Mouse (Mus musculus) right cerebral cortex, postnatal 10 days (tissue): ENCODE data around the gene 1110051M20Rik.

Source experiments
- DNase-seq, 2 experiments: peaks; one replicate each; pipeline ENCODE4 v3.0.0; 2021; ENCODE audit warnings: low spot score in 2 of 2

Gene 1110051M20Rik

DNA sequence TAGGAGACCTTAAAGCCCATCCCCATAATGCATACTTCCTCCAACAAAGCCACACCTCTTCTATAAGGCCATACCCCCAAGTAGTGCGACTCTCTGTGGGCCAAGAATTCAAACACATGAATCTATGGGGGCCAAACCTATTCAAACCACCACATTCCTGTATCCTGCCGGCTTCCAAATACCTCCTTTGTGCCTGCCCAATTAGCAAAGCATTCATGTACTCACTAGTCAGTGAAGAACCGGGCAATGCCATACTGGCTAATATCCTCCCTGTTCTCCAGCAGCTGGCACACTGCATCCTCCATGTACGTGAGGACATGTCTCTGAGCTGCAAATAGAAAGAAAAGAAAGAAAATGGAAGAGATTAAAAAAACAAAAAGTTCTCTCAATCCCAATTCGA, 22.9 kb downstream of the 1110051M20Rik start:
- no peak for DNase-seq

DNA sequence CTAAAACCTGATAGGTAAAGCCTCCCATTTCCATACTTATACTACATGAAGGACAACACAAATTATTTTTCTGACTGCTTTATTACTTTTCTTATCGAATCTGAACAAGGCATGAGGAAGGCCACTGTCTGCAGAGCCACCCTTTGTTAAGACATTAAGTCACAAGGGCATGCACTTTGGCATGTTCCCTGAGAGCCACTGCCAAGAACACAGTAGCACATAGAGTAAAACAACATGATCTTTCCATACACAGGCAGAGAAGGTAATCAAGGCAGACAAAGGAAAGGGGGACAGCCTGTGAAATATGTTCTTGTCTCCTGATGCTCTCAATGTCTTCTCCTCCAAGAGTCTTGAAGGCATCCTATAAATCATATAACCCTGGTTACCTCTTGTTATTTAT, 30.7 kb downstream of the 1110051M20Rik start:
- no peak for DNase-seq

DNA sequence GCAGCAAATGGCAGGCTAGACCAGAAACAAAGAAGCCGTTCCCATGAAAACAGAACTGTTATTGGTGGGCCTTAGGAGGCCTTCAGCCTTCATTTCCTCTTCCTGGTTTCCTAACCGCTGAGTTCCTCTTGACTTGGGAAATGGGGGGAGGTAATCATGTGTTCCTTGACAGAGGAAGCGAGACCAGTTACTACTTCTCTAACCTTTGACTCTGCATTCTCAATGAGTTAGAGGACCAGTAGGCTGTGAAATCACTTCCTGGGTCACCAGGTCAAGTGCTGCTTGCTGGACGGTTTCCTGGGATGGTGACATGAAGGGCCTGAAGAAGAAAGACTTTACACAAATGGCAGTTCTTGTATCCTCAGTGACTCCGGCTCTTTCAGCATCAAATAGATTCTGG, 32.1 kb downstream of the 1110051M20Rik start:
- DNase-seq: no peak

DNA sequence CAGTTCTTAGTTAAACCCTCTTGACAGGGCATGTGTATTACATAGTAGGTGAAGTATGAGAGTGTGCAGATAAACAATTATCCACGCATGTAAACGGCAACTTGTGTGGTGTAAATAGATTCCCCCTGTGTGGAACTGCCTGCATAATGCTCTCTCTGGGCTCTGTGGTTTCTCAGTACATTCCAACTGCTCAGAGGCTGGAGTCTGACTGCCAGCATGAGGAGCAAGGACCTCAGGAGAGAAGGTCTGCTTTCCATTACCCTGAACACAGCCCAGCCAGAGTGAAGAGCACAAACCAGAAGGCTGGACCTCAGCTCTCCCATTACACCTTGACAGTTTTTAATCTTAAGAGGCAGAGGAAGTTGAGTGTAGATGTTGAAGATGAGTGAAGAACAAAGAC, 33.0 kb downstream of the 1110051M20Rik start:
- no peak for DNase-seq

DNA sequence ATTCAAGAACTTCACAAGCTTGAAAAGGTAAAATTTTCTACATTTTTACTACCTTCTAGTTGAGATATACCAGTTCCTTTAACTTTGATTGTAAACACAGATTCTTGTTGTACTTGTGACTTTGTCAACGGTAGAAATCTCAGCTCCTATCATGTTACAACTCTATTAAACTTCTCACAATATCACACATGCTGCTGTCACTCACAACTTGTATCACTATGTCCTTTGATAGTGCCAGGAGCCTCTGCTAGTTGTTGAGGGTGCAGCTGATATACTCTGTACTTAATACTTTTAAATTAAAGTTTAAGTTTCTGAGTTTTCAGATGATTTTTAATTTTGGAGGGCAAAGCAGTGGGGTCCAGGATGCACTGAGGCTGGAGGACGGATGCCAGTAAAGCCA, 36.5 kb downstream of the 1110051M20Rik start:
- DNase-seq: no peak

DNA sequence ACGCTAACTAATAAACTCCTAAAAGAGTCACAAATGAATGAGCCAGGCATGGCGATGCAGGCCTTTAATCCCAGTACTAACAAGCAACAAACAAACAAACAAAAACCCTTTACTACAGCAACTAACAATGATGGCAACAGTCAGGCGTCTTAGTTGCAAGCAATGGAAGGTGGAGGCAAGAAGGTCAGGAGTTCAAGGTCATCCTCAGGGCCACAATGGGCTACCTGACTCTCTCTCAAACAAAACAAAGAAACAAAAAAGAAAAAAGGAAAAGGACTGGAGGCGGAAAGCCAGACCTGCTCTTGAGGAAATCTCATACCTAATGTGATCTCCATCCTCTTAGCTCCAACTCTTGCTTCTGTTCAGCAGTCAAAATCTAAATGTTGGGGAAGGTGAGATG, 39.4 kb downstream of the 1110051M20Rik start:
- no peak for DNase-seq

DNA sequence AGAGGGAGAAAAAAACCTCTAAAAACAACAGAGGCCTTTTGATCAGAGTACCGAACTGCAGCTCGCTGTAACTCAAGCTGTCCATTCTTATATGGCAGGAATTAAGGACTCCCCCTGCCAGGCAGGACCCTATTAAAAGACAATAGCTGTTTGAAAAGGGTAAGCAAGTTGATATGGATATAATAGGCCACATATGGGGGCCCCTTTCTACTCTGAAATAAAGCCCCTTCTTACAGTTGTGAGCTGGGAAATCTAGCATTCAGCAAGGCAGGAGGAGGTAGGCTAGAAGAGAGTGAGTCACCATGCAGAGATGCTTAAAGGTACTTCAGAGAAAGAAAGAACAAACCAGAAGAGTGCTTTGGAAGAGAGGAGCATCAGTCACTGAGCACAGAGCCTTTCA, 44.8 kb downstream of the 1110051M20Rik start:
- no peak for DNase-seq

DNA sequence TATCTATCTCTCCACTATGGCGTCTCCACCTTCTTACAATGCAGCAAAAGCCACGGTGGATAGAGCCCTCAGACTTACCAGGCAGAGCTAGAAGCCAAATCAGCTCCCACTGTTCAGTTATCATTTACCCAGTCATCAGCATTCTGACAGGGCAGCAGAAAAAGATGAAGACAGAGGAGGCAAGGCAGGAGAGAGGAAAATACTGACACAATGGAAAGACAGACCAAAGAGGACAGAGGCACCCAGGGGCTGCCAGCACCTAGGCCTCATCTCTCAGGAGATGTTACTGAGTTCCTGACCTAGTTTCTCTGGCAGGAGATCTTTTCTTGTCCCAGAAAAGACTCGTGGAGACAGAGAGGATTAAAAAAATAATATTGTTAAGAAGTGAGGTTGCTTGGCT, 45.3 kb downstream of the 1110051M20Rik start:
- DNase-seq: no peak

DNA sequence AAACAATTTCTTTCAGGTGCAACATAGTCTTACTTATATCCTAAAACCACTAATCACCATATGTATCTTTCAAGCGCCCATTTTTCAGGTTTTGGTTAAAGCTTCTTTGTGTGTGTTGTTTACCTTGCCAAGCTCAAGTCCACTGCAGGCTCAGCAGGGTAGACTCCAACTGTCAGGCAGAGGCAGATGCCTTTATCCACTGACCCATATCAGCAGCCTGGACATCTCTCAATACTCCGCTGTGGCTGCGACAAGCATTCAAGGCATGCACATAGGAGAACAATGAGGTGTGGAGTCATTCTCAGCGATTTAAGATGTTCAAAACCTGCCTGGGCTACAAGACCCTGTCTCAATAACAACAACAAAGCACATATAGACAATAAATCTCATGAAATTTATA, 50.4 kb downstream of the 1110051M20Rik start:
- no peak for DNase-seq

DNA sequence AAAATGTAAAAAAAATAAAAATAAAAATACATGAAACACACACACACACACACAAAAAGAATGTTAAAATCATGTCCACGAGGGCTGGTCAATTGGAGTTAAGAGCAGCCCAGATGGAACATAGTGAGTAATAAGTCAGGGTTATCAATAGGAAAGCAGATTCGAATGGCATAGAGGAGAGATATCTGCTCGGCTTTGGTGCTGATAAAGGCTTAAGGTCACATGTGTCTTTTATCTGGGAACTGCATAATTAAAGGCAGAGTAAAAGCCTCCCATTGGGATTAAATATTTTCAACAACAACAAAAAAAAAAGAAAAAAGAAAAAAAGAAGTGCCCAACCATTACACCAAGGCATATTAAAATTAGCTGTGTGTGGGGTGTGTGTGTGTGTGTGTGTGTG, 55.8 kb downstream of the 1110051M20Rik start:
- DNase-seq: no peak

DNA sequence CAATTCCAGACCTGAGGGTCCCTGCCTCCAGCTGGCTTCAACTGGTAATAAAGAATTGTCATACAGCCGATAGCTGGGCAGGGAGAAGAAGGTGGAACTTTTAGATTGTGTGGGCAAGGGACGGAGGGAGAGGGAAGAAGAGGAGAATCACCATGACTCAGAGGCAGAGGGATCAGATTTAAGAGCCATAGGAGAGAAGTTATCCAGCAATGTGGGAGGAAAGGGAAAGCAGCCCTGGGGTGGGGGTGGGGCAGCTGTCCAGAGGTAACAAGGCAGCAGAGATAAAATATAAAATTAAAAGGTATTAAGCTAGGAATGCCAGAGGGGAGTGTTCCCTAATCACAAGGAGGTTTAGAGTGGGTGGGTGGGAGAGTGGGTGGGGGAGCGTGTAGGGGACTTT, 56.2 kb downstream of the 1110051M20Rik start:
- DNase-seq: no peak

DNA sequence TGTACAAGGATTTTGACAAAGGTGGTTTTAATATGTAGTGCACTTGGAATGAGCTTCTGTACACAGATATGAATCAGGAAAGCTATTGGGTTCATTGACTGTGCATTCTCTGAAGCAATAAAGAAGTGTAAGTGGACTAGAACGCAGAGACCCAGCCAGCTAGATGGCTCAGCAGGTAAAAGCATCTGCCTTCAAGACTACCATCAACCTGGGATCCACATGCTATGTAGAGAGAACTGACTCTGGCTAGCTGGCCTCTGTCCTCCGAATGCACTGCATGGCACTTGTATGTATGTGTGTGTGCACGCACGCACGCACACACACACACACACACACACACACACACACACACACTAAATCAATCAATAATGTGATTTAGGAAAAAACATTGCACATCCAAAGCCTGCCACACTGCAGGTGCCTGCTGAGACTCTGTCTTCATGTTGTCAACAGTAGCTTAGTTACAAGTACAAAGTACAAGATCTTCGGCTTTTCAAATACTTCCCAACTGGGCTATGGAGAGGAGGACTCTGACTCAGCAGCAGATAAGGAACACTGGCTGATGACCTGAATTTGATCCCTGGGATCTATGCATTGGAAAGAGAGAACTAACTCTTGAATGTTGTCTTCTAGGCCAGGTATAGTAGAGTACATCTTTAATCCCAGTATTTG, 57.1 kb downstream of the 1110051M20Rik start:
- DNase-seq: no peak

DNA sequence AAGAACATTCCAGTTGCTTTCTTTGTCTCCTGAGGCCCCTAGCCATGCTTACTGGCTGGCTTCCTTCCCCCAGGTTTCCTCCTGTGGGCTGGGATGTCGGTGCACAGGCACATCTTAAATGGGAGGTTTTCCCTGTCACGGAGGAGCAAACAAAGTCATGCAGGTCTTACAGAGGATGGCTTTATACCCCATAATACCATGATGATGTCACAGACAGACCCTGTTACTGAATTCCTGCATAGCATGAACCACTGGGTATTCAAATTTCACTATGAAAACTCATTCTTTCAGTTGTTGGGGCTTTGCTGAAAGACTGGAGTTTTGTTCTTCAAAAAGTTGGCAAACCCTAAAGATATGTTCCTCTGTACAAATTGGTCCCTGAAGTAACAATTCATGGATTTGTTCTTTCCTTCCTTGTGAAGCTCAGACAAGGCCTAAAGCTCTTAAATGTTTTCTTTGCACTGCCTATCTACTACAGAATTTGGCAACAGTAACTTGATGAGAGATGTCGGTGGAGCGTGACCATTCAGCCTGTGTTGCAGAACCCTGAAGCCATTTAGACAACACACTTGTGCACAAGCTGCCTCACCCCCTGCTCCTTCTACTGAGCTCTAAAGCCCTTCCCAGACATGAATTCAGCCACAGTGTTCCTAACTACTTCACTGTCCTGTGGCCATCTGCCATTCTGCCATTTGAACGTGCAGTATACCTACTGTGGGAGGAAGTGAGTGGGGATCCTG, 57.8 kb downstream of the 1110051M20Rik start:
- no peak for DNase-seq

DNA sequence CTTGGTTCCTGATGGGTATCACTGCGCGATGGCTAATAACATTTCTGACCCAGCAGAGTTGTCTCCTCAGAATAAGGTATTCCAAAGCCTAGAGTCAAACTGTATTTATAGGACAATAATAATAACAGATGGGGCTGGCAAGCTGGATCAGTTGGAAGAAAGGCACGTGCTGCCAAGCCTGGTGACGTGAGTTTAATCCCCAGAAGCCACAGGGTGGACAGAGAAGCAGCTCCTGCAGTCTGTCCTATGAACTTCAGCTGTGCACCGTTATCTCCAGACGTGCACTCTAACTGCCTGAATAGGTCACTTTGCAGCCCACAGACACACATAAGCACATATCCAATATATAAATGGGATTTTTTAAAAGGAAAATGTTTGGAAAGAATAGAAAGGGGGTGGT, 61.2 kb downstream of the 1110051M20Rik start:
- no peak for DNase-seq

DNA sequence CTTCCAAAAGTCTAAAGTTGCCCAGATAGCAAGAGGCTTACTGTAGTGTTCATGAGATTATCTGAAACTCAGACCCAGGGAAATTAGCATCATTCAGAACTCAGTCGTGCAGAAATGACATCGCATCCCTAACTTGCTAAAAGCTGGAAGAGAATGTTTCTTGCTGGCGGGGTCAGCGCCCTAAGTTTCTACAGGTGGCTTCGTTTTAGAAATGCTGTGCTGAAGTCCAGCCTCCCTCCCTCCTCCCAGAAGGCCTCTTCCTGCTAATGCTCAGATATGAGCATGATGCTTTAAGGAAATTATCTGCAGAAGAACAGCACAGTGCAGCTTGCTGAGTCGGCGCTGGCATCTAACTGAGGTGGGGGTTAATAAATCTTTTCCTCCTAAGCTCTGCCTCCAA, 67.5 kb downstream of the 1110051M20Rik start:
- DNase-seq: no peak

DNA sequence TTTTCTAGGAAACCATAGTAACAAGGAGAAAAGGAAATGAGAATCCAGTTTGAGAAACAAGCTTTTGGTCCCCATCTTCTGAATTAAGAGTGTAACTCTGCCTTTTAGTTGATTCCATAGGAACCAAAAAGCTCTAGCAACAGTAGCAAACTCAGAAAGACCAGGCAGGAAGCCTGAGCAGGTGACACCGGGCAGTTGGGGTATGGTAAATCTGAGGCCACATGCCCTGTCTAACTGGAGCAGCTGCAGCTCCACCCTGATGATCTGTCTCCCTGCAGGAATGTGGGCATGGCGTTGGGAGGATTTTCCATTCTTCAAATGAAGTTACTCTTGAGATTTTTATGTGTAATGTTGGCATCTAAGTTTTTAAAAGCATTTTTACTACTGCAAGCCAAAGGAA, 74.2 kb downstream of the 1110051M20Rik start:
- DNase-seq: no peak

DNA sequence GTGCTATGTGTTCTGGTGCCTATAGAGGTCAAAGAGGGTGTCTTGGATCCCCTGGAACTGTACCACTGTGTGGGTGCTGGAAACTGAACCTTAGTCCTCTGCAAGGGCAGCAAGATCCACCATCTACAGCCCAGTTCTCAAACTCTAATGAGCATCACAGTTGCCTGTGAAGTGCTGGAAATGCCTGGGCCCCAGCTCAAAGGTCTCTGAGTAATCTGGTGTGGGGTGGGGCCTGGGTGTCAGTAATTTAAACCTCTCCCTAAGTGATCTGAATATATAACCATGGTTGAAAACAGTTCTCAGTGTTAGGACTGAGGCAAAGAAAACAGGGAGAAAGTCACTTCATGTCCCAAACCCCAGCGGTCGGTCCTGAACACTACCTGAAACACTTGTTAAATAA, 81.2 kb downstream of the 1110051M20Rik start:
- DNase-seq: no peak

DNA sequence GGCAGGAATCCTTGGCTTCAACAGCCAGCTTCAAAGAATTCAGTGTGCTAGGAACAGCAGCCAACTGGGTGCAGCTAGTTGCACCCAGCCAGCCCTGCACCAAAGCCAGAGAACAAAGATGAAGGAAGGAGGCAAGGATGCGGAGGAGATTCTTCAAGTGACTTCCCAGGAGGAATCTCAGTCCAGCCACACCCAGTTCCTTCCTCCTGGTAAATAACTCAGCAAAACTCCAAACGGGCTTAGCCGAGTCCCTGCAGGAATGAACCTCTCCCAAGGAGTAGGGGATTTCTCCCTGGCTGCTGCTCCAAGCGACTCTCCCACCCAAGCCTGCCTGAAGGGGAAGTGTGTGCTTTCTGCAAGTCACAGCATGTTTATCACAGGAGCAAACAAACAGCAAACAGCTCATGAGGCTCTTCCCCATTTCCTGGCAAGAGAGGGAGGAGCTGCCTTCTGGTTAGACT, 83.4 kb downstream of the 1110051M20Rik start:
- DNase-seq: no peak

DNA sequence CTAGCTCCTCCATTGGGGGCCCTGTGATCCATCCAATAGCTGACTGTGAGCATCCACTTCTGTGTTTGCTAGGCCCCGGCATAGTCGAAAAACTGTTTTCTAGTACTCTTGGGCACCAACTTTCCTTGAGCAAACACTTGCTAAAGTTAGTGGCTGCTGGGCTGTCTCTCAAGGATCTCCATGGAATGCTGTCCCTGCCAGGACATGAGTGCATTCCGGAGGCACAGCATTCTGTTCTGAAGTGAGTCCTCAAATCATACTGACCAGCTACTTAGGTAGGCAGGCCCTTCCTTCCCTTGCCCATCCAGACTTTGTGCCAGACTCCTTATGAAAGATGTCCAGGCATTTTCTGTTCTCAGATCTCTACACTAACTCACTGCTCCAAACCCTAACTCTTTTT, 88.7 kb downstream of the 1110051M20Rik start:
- DNase-seq: no peak

DNA sequence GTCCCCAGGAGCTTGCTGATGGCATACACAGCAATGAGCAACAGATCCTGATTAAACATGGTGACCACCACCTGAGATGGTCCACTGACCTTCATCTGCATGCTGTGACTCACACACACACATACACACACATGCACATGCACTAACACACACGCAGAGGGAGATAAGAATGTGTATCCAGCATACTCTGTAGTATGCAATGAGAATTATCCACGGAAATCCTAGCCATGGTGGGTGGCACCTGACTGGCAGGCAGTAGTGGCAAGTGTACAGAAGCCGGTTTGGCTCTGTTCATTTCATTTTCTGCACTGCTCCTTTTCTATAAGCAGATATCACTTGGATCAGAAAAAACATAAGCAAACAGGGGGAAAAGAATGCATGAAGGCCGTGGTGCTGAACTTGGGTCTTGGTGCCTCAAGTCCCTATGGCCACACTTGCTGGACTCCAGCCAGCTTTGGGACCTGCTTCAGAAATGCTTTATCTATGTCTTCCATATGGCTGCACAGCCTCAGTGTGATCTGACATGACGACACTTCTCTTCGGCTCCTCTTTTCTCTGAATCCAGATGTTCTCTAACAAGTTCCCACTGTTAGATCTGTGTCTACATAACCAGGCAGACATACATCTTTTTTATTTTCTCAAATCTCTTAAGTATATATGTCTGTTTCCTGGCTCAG, 89.6 kb downstream of the 1110051M20Rik start:
- DNase-seq: no peak

DNA sequence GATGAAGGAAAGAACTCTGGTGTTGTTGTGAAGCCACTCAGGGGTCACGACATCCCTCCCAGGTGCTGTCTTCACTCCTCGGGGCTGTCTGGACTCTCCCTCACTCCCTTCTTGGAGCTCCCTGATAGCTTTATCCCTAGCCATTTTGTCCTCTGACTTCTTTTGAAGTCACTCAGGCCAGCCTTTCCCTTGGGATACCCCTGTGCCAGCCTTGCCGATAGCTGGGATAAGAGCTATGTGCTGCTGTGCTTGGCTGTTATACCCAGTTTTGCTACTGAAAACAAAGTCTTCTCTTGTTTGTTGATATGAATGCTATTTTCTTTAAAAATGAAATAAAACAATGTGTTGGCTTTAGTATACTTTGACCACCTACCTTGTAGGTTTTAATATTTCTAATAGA, 90.7 kb downstream of the 1110051M20Rik start:
- DNase-seq: no peak

DNA sequence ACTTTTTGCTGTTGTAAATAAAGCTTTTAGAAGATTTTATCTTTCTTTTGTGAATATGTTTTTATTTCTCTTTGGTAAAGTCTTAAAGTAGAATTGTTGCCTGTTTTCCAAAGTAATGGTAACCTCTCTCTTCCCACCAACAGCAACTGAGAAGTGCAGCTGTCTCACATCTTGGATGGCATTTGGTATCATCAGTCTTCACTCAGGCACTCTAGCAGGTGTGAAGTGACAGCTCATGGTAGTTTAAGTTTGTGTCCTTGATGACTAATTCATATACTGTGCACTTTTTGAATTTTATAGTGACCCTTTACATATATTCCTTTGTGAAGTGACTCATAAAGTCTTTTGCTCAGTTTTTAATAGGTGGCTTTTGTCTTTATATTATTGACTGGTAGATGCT, 92.7 kb downstream of the 1110051M20Rik start:
- no peak for DNase-seq

DNA sequence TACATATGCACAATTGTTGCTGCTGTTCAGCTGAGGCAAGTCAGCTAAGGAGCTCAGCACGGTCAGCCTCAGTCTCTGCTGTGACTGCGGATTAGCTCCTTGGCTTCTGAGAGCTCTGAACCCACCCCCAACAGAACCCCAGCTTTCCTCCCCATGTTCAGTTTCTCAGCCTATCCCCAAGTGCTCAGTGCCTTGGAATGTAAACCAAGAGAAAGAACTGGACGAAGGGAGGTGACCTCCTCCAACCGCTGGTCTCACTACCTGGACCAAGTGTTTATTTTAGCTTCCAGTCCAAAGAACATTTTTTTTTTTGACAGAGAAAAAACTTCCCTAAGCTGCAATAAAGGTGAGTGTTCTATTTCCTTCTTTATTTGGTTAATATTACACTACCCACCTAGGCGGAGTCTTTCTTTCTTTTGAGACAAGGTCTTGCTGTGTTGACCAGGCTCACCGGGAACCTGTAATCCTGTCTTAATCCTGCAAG, 94.5 kb downstream of the 1110051M20Rik start:
- no peak for DNase-seq
